Mouse (Mus musculus): ENCODE data around the gene A630001G21Rik. TPM values are rescaled to one million over a fixed set of nuclear protein-coding genes. Genes with fewer than 3 reads are reported as not detected.

A630001G21Rik gene
- 25.6 TPM for polyA plus RNA-seq (2017; shearing (Covaris generic))

DNA sequence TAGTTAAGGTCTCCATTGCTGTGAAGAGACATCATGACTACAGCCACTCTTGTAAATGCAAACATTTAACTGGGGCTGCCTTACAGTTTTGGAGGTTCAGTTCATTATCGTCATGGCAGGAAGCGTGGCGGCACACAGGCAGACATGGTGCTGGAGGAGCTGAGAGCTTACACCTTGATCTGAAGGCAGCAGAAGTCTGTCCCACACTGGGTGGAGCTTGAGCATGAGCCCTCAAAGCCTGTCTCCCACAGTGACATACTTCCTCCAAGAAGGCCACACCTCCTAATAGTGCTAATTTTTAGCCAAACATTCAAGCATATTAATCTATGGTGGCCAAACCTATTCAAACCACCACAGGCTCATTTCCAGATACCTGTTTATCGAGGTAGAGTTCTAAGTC lies at the start of gene A630001G21Rik:
Gene A630001G21Rik (minus strand): TSS at position 208 of the 400 bp plus-strand sequence.

GRCm38 (mm10) chr1:85793208-85794105 lies 15.0 kb upstream of the A630001G21Rik start, which contains the start of gene Cab39:
Cab39 (plus strand) TSS chr1:85793441.

Other genes starting within 250 kb of the A630001G21Rik start
- not detected for gene G530012D18Rik, start 203.0 kb downstream of the A630001G21Rik start, polyA plus RNA-seq (2017; shearing (Covaris generic))
- 164 TPM for gene Sp110, start 179.8 kb downstream of the A630001G21Rik start, polyA plus RNA-seq (2017; shearing (Covaris generic))
- gene Sp140, start 178.3 kb downstream of the A630001G21Rik start, polyA plus RNA-seq (2017; shearing (Covaris generic)) = 32.6 TPM
- gene Sp100, start 128.7 kb downstream of the A630001G21Rik start, polyA plus RNA-seq (2017; shearing (Covaris generic)) = 501 TPM
- 165 TPM for gene Cab39, start 14.8 kb upstream of the A630001G21Rik start, polyA plus RNA-seq (2017; shearing (Covaris generic))
- 226 TPM for gene Itm2c, start 115.6 kb upstream of the A630001G21Rik start, polyA plus RNA-seq (2017; shearing (Covaris generic))
- 0.61 TPM for gene 4933407L21Rik, start 149.8 kb upstream of the A630001G21Rik start, polyA plus RNA-seq (2017; shearing (Covaris generic))
- gene Gpr55, start 182.4 kb upstream of the A630001G21Rik start, polyA plus RNA-seq (2017; shearing (Covaris generic)) = 8.4 TPM
- gene Spata3, start 238.2 kb upstream of the A630001G21Rik start, polyA plus RNA-seq (2017; shearing (Covaris generic)) = not detected